Comparison of ENCODE assay signal across 9 mouse cellular contexts in the genomic region with DNA sequence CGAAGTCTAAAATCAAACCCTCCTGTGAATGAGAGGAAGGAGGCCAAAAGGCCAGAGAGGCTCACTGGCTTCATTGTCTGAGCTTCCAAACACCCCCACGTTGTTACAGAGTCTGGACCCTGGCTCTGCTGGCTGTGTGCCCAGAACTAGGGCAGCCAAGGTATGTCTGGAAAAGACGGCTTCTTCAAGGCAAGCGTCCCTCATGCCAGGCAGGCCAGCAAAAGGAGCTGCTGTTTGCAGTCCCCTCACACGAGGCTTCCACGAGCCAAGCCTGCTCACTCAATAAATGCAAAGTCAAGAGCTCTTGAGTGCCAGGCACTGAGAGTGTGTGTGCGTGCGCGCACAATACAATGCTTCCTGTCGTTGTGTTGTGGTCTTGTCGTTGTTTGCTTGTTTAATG.
DNase-seq lines count a peak whose midpoint lies in the region; ATAC-seq lines count a peak whose summit lies in the region.
"Had no signal": no experiment of that assay in that cellular context is flagged by ENCODE, and none has a peak within 500 bp of the region (broad histone marks: within the 10 kb centered on the region; RNA-seq: fewer than 3 reads in every experiment).

No protein-coding gene starts in this region.

- no peaks in the 10 kb centered on the region for H3K4me1 ChIP-seq in kidney, embryonic 14.5 days (ENCODE audit: control insufficient read depth, insufficient read depth, low read length)
- peaks cover 16% of the 10 kb centered on the region for H3K4me1 ChIP-seq in embryonic facial prominence, embryonic 13.5 days
- H3K4me1 ChIP-seq in stomach, embryonic 16.5 days (ENCODE audit: control insufficient read depth, insufficient read depth, low read length) = no peaks in the 10 kb centered on the region

- H3K4me3 ChIP-seq in kidney, embryonic 14.5 days (ENCODE audit: low read length) = no peak overlapping the region
- no peak overlapping the region for H3K4me3 ChIP-seq in embryonic facial prominence, embryonic 13.5 days
- no peak overlapping the region for H3K4me3 ChIP-seq in stomach, embryonic 16.5 days (replicated peaks; ENCODE audit: low read length)

- 58% methylated on average over 11 of the region's 11 CpGs for WGBS in kidney, embryonic 14.5 days
- 49% methylated on average over 11 of the region's 11 CpGs for WGBS in embryonic facial prominence, embryonic 13.5 days
- 53% methylated on average over 11 of the region's 11 CpGs for WGBS in stomach, embryonic 16.5 days

- ATAC-seq in kidney, embryonic 14.5 days (ENCODE audit: low FRiP score, low TSS enrichment) = no peak
- ATAC-seq in embryonic facial prominence, embryonic 13.5 days (ENCODE audit: insufficient number of reproducible peaks, insufficient read depth, low FRiP score, low TSS enrichment, low read depth) = no peak
- peak; percentile 28; the same call in 1 of the 2 replicates for ATAC-seq in stomach, embryonic 16.5 days (ENCODE audit: insufficient read depth, low FRiP score)

- no peaks in the 10 kb centered on the region for H3K27me3 ChIP-seq in kidney, embryonic 14.5 days (ENCODE audit: control insufficient read depth, insufficient read depth, low read length)
- H3K27me3 ChIP-seq in embryonic facial prominence, embryonic 13.5 days = no peaks in the 10 kb centered on the region
- H3K27me3 ChIP-seq in stomach, embryonic 16.5 days (ENCODE audit: control insufficient read depth, insufficient read depth, low read length) = no peaks in the 10 kb centered on the region

- H3K4me2 ChIP-seq in kidney, embryonic 14.5 days (replicated peaks; ENCODE audit: low read depth, low read length) = no peak overlapping the region
- no peak overlapping the region for H3K4me2 ChIP-seq in embryonic facial prominence, embryonic 13.5 days
- H3K4me2 ChIP-seq in stomach, embryonic 16.5 days (ENCODE audit: low read depth, low read length) = no peak overlapping the region

- H3K36me3 ChIP-seq in kidney, embryonic 14.5 days (ENCODE audit: control insufficient read depth, insufficient read depth, low read length) = peaks cover 15% of the 10 kb centered on the region; the same call in 1 of the 2 replicates
- peaks cover 20% of the 10 kb centered on the region for H3K36me3 ChIP-seq in embryonic facial prominence, embryonic 13.5 days
- no peaks in the 10 kb centered on the region for H3K36me3 ChIP-seq in stomach, embryonic 16.5 days (ENCODE audit: control insufficient read depth, insufficient read depth, low read length)

- H3K27ac ChIP-seq in kidney, embryonic 14.5 days (ENCODE audit: low read depth, low read length) = no peak overlapping the region
- H3K27ac ChIP-seq in embryonic facial prominence, embryonic 13.5 days = peak overlapping the region; percentile 62
- no peak overlapping the region for H3K27ac ChIP-seq in stomach, embryonic 16.5 days (ENCODE audit: low read length)
- H3K27ac ChIP-seq: liver, embryonic 14.5 days had no signal

- no peaks in the 10 kb centered on the region for H3K9me3 ChIP-seq in kidney, embryonic 14.5 days (ENCODE audit: control insufficient read depth, low read length)
- H3K9me3 ChIP-seq in embryonic facial prominence, embryonic 13.5 days = no peaks in the 10 kb centered on the region
- no peaks in the 10 kb centered on the region for H3K9me3 ChIP-seq in stomach, embryonic 16.5 days (replicated peaks; ENCODE audit: control insufficient read depth, low read length)

- DNase-seq in kidney, adult 11 months = peak; percentile 76
- peak; percentile 13 to 30 for DNase-seq in heart, adult 9 months (ENCODE audit: low spot score in 2 of 2)
- peak; percentile 87 for DNase-seq in kidney, postnatal 10 days
- DNase-seq in thymus, postnatal 25 days = no peak
- DNase-seq in adrenal gland, adult 18-20 months (ENCODE audit: low spot score in 2 of 2) = no peak

- H3K9ac ChIP-seq in kidney, embryonic 14.5 days (ENCODE audit: low read depth, low read length) = no peak overlapping the region
- H3K9ac ChIP-seq in embryonic facial prominence, embryonic 13.5 days = no peak overlapping the region
- no peak overlapping the region for H3K9ac ChIP-seq in stomach, embryonic 16.5 days (ENCODE audit: low read length)
- H3K9ac ChIP-seq: liver, embryonic 14.5 days had no signal

Comparison
In these comparisons a context has a peak if more than half of its experiments do, and no peak if none do; other contexts are left out.
1. DNase-seq: peak in kidney, adult 11 months (single experiment), heart, adult 9 months (2 of 2) and kidney, postnatal 10 days (single experiment); none in thymus, postnatal 25 days (single experiment) and adrenal gland, adult 18-20 months (0 of 2).